Mouse (Mus musculus) ovary, adult 10 weeks (tissue): Measurements from ENCODE around the gene Ern2. TPM values are rescaled to one million over a fixed set of nuclear protein-coding genes. Genes with fewer than 3 reads are reported as not detected.

ENCODE experiments used
- polyA plus RNA-seq: library from polyadenylated mRNA; stranded (reverse); fragments of 350-450 nt; fragmentation: Illumina TruSeq; extraction: RNeasy Lipid Tissue Mini Kit (QIAGEN cat#74804); gene quantifications from one replicate; pipeline ENCODE4 v1.2.3, GENCODE M21; 2014

Gene Ern2
- not detected for polyA plus RNA-seq

DNA sequence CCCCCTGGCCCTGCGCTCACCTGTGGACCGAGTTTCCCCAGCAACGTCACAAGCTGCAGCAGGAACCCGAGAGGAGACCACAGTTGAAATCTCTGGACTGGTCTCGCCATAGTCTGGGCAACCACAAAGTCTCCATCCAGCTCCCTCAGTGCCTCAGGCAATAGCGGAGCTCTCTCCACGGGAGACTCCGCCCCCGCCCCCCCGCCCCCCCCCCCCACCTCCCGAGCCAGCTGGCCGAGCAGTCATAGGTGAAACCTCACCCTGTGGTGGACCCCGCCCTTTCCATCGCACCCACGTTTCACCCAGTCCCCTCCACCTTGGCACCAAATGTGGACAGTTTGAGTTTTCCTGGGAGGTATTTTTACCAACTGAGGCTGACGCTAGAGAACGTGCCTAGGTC is at the start of gene Ern2:
Ern2 (minus strand) TSS at position 165 of the 400 bp plus-strand sequence.

DNA sequence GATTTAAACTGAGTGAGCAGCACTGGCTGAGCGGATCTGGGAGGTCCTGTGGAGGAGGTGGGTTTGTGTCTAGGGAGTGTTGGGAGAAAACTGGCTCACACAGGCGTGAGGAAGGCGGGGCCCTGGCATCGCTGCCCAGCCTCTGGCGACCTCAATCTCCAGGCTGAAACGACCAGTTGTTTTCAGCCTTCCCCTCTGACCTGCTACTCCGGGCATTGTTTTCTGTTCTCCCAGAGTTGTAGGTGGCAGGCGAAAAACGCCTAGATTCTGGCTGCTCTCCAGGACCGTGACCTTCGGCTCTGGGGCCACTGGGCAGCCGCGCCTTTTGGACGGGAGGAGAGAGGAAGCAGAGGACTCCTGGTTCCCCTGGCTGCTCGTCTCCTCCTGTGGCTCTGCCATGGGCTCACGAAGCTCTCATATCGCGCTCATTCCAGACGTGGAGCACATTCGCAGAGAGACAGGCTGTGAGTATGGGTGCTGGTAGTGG is 33.4 kb upstream of the Ern2 start, which contains the start of gene Chp2:
Chp2 (plus strand) TSS at position 182 of the 487 bp plus-strand sequence.

DNA sequence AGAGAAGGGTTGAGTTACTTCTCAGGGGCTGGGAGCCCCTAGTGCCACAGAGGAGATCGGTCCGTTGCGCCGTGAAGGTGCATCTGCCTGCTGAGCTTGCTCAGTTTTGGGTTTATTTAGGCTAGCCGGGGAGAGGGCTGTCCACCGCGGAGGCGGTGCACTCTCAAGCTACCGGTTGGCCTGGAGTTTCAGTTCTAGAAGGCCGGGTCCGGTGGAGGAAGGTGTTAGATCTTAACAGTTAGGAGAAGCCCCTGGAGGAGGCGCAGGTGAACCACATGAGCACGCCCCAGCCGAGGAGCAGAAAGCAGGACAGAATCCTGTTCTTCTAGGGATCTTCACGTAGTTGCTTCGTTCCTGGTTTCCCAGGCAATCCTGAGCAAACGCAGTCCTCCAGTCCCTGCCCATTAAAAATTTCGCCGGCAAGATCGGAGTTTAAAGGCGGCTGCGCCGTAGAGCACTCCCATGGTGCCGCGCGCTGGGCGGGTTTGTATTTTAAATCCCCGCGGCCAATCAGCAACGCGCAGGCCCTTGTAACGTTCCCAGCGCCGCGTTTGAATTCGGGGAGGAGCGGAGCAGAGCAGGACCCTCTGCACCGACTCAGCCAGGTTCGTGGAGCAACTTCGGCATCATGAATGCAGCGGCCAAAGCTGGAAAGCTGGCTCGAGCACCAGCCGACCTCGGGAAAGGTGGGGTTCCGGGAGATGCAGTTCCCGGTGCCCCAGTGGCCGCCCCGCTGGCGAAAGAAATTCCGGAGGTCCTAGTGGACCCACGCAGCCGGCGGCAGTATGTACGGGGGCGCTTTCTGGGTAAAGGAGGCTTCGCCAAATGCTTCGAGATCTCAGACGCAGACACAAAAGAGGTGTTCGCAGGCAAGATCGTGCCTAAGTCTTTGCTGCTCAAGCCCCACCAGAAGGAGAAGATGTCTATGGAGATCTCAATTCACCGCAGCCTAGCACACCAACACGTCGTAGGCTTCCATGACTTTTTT is 26.8 kb downstream of the Ern2 start, which contains the start of gene Plk1:
Plk1 (plus strand) TSS at position 525 of the 988 bp plus-strand sequence.

GRCm38 (mm10) chr7:122132497-122133337 is 53.3 kb downstream of the Ern2 start, which contains the start of the genes Palb2 and Dctn5:
Gene Palb2 (minus strand): TSS chr7:122132985.
Gene Dctn5 (plus strand): TSS chr7:122133041.

Other genes starting within 250 kb of the Ern2 start
- 10.9 TPM for gene Cog7, start 204.5 kb downstream of the Ern2 start, polyA plus RNA-seq
- gene Gga2, start 165.0 kb downstream of the Ern2 start, polyA plus RNA-seq: 12.2 TPM
- 41.3 TPM for gene Ubfd1, start 119.0 kb downstream of the Ern2 start, polyA plus RNA-seq
- 3.0 TPM for gene Ears2, start 118.9 kb downstream of the Ern2 start, polyA plus RNA-seq
- 433 TPM for gene Ndufab1, start 84.3 kb downstream of the Ern2 start, polyA plus RNA-seq
- 8.7 TPM for gene Palb2, start 53.2 kb downstream of the Ern2 start, polyA plus RNA-seq
- gene Dctn5, start 53.2 kb downstream of the Ern2 start, polyA plus RNA-seq: 94.8 TPM
- gene Plk1, start 26.8 kb downstream of the Ern2 start, polyA plus RNA-seq: 2.8 TPM
- 18.2 TPM for gene Chp2, start 33.3 kb upstream of the Ern2 start, polyA plus RNA-seq
- gene Prkcb, start 102.5 kb upstream of the Ern2 start, polyA plus RNA-seq: 26.7 TPM